Mouse (Mus musculus) embryo, embryonic 11.5 days (tissue): ENCODE data around the gene Ccdc65.

Experiments used
- DNase-seq: peaks from one replicate; pipeline ENCODE4 v3.0.0-alpha.2; 2012; ENCODE audit warnings: low read depth, low spot score

Ccdc65 gene

DNA sequence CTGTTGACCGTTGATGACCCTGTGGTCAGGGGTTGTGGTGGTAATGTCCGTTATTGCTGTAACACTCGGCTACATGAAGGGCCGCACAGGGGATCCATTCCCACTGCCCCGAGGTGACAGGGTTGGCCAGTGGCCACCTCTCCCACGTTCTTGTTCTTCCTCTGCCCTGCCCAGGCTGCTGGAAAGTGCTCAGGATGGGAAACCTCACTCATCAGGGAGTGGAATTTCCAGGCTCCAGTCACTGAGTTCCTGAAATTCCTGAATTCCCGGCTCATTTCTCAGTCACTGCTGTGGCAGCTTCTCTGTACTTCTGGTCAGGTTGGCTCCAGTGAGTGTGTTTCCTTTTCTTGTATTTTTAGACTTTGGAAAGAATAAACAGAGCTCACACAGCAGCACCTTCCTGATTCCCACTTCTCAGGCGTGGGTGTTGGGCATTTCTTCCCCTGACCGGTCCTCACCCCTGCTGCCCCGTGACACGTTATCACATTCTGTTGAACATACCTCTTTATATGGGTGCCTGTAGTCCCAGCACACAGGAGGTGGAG lies 15.8 kb upstream of the Ccdc65 start:
- no peak for DNase-seq

DNA sequence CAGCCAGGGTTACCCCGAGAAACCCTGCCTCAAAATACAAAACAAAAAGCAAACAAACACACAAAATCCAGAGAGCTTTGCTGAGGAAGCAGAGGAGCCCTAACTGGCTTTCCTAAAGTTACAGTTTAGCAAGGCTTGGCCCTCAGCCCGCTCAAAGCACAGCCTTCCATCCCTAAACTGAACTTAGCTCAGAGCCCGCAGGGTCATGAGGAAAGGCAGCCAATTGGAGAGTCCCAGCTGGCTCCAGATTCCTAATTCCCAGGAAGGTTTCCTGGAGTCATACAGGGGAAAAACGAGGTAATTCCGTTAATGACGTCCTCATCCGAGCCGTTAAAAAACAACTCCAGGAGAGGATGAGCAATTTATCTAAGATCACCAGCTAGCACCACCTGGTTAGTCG lies 12.3 kb upstream of the Ccdc65 start:
- no peak for DNase-seq

DNA sequence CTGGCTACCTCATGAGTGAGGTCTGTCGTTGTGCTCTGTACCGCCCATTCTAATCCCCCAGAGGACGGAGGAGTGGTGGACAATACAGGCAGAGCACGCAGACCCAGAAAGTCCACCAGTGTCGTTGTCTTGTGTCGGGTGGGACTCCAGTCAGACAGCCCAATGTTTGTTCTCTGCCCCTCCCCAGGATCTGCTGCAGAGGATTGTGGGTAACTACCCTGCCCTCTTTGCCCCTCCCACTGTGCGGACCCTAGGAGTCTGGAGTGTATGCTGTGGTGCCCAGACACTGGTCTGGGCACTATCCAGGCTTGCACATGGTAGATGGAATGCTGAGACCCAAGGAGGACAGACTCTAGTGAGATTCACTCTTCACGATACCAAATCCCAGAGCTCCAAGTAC lies 11.8 kb upstream of the Ccdc65 start:
- no peak for DNase-seq

DNA sequence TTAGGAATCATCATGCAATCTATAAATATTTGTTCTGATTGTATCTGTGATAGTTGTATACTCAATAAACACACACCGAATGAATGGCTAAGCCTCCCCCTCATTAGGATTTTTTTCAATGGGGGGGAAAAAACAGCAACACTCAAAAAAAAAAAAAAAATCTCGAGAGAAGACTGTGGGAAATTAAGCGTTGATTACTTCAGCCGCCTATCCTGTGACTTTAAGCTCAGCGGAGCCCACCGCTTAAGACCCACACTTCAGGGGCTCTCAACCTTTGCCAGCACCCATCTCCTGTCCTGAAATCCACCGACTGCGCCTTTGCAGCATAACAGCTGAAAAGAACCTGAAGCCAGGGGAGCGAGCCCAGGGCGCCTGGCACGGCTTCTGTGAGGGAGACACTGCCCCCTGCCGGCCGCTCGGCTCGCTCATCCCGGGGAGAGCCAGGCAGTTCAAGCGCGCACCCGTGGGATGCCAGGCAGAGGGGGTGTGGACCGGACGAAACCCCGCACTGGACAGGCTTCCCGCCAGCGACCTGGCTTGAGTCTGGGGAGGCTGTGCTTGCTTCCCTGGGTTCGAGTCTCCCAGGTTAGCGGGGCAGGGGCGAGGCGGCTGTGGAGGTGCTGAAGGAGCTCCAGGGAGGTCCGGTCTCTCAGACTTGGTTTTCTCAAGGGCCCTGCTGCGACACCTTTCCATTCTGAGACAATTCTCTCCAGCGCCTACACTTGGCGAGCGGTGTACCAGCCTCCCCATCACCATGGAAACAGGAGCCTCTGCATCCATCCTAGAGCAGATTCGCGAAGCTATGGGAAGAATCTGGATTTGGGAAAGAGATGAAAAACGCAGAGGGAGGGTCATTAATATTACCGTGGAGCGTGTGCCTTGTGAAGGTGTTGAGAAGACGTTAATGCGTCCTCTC lies 8.6 kb upstream of the Ccdc65 start:
- DNase-seq, result peak; percentile 69

- DNase-seq, result no peak
These were observed 3.7 kb upstream of the Ccdc65 start for GRCm38 (mm10) chr15:98704312-98704711.

- no peak for DNase-seq
These were observed 2.4 kb downstream of the Ccdc65 start for GRCm38 (mm10) chr15:98710442-98710841.

DNA sequence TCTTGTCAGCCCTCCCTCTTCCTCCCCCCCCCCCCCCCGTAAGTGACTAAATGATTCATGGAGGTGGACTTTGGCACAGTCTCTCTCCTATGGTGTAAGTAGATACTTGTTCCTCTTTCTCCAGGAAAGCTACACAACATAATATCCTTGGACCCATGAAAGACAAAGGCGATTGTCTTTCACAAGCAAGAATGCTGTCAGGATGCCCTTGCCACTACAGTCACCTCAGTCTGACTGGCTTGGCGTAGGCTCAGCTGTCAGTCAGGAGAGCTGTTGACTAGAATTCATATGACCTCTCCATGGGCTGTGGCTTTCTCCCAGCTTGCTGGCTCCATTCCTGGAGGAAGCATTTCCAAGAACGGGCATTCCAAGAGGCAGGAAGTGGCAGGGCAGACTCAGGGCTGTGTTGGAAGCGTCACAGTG lies 6.2 kb downstream of the Ccdc65 start:
- DNase-seq, result no peak

GRCm38 (mm10) chr15:98717301-98717700 lies 9.3 kb downstream of the Ccdc65 start:
- DNase-seq, result no peak

DNA sequence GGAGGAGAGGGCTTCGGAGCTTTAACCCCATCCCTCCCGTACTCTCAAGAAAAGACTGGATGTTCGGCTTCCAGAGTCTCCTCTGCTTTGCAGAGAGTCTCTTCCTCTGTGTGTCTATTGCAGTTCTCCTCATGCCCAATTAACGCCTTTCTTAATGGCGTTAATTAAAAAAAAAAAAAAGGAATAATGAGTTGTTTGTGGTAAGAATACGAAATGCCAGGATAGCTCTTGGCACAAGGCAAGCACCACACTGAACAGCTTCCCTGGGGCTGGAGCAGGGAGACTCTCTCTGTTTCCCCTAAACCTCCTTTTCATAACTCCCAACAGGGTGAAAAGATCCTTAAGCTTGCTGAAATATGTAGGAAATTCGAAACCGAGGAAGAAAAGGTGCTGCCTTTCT lies 14.2 kb downstream of the Ccdc65 start:
- no peak for DNase-seq

DNA sequence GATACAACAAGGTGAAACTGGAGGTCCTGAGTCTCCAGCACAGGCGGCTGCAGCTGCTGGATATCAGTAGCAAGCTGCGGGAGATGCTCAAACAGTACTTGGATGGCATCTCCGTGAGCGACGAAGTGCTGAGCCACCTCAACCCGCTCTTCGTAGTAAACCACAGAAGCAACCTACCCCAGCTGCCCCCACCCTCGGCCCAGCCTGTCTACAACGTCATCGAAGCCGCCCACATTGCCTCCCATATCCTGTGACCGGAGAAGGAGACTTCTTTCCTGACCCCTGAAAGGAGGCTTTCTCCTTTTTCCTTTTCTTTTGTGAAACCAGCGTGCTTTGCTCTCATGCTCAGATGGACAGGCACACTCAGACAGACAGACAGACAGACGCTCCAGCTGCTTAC lies 14.8 kb downstream of the Ccdc65 start:
- DNase-seq, result no peak

- DNase-seq, result no peak
These were observed 16.4 kb downstream of the Ccdc65 start for GRCm38 (mm10) chr15:98724441-98724840.

DNA sequence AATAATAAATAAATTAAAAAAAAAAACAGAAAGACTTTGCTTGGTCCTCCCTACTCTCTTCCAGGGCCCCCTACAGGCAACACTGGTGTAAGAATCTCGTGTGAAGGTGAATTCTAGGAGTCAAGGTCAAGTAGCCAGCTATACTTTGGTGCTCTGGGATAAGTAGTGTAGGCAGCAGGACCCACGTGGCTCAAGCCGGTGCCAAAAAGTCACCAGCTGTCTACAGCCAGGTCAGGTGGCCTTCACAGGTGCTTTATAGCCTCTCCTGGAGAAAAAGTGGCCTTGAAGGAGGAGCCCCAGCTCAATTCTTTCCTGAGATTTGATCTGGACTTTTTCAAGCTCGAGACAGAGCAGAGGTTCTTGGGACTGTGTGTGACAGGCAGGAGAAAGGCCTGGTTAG lies 18.1 kb downstream of the Ccdc65 start:
- DNase-seq, result no peak

GRCm38 (mm10) chr15:98726746-98727145 lies 18.7 kb downstream of the Ccdc65 start:
- DNase-seq, result no peak

DNA sequence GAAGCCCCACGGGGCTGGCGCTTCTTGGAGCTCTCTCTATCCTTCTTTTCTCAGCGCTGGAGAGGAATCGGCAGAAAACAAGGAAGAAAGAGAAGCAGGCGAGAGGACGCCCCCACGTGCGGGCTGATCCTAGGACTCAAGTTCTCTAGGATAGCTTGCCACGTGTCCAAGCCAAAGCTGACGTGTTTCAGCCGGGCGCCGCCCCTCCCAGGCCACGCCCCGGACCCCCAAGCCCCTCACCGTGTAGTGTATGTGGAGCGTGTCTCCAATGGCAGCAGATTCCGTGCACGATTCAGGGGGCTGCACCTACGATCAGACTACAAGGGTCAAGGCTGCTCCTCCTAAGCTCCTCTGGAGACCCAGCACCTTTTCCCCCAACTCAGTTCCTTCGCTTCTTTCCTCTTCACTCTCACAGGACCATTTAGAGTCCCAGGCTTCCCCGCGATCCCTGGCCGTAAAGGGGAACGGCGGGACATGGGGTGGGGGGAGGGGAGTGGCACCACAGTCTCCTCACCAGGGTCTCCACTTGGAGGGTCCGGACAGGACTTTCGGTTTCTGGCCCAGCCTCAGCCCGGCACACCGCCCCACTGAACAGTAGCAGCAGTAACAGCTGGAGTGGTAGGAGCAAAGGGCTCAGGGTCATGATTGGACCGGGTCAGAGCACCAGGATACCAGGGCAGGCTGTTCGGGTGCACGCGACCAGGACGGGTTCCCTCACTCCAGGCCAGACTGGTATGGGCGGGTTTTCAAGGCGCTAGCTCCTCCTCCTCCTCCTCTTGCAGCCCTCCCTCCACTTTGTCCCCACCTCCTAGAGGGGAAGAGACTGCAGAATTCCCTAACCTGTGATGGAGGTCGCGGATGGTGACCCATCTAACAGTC lies 19.7 kb downstream of the Ccdc65 start, which contains the start of gene Fkbp11:
Gene Fkbp11, minus strand, starts transcription at position 756 of the 879 bp plus-strand sequence.
- DNase-seq, result peak; percentile 59

DNA sequence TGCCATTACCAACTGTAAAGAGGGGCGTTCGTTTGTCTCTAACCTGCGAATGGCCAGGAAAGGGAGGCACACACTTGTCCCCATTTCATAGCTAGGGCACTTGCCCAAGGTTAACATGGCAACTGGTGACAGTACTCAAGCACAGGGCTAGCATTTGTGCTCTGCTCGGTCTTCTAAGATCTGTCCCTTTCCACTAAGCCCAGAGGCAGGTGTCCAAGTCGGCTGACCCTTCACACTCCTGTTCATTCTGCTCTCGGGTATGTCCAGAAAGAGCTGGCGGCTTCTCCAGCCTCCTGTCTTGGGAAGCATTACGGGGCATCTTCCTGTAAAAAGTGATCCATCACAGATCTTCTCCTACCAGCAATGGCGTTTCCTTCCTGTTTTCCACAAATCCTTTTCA lies 20.4 kb downstream of the Ccdc65 start:
- no peak for DNase-seq

GRCm38 (mm10) chr15:98729791-98730545 lies 22.0 kb downstream of the Ccdc65 start:
- no peak for DNase-seq

GRCm38 (mm10) chr15:98730790-98731189 lies 22.8 kb downstream of the Ccdc65 start:
- no peak for DNase-seq

DNA sequence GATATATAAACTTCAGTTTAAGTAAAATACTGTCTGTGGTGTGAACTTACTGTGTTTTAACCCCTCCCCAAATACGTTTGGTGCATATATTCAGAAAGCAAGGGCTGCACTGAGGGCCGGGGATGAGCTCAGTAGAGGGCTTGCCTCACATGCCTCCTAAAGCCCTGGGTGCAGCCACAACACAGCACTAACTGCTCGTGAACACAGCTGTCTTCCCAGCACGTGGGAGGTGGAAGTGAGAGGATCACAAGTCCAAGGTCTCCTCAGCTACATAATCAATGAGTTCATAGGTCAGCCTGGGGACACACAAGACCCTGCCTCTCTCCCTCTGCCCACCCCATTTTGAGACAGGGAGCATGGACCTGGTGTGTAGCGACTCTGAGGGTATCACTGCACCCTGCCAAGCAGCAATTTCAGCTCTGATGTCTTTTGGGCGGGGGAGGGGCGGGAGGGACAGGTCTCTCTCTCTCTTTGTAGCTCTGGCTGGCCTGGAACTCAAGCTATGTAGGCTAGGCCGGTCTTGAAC lies 24.1 kb downstream of the Ccdc65 start:
- DNase-seq, result no peak

GRCm38 (mm10) chr15:98733370-98733769 lies 25.4 kb downstream of the Ccdc65 start:
- DNase-seq, result no peak

DNA sequence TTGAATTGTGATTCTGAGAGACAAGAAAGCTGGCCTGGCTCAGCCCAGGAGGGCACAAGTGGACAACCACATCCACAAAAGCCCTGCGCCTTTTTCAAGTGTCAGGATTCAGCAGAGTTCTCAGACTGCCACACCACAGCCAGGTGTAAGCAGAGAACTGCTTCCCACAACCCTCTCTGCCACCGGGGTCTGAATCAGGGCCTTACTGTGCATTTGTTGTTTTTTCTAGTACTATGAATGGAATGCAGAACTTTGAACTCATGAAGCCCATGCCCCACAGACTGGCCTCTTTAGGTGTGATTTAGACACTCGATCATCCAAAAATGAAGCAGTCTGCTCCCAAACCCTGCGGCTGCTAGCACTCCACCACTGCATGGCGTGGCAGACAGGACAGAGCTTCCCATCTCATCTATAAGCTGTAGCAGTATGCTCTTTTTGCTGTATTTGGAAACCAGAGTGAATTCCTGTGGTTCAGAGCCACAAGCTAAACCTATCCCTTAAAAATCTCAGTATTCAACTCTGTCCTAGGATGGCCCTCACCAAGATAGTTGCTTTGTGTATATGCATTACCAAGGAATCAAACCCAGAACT lies 26.1 kb downstream of the Ccdc65 start:
- no peak for DNase-seq

DNA sequence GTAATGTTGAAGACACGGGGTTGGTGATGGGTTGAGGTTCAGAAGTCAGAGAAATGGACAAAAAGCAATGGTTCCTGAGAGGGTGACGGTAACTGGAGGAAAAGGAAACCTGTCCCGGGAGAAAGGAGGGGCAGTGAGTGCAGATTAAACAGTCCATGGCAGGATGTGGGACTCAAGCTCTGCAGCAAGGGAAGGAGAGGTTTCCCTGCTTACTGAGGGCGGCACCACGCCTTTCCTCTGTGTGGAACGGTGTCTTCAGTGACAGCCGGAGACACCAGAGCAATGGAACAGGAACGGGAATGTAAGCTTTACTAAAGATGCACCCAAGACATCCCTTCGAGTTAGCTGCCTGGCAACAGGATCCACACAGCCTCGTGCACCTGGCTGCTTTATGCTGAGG lies 28.5 kb downstream of the Ccdc65 start:
- DNase-seq, result no peak
